Mouse (Mus musculus) telencephalon, adult 2 months (tissue): ENCODE measurements around the gene Xrra1.
A peak's percentile ranks its signal among the peaks of the same experiment; 100 is the strongest.
"Not testable (repeated sequence)": the region's sequence is repeated elsewhere in the genome, so short reads cannot be mapped to it uniquely, and the experiment has no call there.

ENCODE experiments used
- DNase-seq: peaks from one replicate; pipeline ENCODE4 v3.0.0-alpha.2; 2011; ENCODE audit warnings: low read depth, low spot score

Xrra1 gene

GRCm38 (mm10) chr7:99896905-99897304 is 38.0 kb downstream of the Xrra1 start:
- DNase-seq: no peak

DNA sequence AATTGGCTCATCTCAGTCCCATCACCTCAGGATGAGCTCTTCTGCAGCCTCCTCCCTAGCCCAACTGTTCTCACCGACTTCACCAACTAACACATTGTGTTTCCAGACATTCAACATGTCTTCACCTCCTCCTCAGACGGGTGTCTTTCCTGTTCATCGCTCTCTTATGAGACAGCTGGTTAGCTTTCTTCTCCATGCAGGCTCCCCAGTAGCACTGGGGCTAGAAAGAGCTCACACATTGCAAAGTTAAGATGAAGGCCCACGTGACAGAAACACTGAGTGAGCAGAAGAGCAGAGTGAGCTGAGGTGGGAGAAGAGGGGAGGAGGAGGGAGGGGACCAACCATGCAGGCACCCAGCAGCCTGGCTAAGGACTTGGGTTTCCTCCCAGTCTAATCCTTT is 43.3 kb downstream of the Xrra1 start:
- peak; percentile 87 for DNase-seq

DNA sequence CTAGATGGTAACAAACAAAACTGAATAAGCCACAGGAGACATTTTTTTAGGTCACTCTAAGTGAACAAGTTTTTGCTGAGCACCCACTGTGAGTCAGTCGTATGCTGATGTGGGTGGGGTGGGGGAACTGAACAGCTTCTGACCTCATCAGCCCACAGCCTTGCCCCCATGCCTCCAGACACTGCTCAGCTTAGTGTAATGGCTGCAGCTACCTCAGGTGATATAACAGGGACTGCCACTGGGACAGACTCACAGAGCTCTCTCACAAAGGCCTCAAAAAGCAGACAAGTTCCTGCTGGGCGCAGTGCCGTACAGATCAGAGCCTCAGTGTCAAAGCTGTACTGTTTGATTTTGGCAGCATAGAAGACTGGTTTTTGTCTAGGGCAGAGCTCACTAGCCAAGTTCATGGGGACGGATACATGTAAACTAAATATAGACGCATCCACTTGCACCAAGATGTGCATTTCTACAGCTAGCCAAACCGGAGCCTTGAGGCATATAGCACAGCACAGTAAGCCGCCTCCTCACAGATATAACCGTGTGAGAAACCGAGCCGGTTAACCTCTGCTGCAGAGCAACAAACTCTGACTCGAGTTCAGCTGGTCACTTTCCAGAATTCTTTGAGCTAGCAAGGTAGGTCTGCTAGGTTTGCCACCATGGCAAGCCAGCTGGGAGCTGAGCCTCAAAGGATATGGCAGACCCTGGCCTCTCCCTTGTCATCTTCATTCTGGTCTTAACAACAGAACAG is 44.2 kb downstream of the Xrra1 start:
- DNase-seq: no peak

DNA sequence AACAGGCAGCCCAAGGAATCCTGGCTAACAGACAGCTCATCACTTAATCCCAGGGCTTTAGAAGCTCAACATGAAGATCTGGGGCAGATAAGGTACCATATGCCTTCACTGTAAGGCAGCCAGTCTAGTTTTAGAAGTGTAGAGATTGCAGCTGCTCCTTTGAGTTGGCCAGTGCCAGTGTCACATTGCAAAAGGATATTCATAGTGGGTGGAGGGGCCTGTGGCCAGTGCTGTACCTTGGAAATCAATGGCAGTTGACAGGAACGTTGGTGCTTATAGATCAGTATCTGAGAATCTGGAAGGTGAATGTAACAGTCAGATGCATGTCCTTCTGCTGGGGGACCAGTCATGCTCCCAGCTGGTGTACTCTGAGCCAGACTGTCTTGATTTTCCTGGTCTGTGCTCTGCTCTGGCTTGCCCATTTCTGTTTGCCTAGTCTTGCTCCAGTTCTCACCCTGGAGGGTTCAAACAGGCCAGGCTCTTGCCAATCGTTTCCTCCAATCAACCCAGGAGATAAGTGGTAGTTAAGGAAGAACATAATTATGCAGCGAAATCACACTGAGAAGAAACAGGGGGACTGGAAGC is 45.6 kb downstream of the Xrra1 start:
- no peak for DNase-seq

GRCm38 (mm10) chr7:99906346-99906745 is 47.4 kb downstream of the Xrra1 start:
- DNase-seq: no peak

GRCm38 (mm10) chr7:99907463-99907862 is 48.5 kb downstream of the Xrra1 start:
- DNase-seq: no peak

DNA sequence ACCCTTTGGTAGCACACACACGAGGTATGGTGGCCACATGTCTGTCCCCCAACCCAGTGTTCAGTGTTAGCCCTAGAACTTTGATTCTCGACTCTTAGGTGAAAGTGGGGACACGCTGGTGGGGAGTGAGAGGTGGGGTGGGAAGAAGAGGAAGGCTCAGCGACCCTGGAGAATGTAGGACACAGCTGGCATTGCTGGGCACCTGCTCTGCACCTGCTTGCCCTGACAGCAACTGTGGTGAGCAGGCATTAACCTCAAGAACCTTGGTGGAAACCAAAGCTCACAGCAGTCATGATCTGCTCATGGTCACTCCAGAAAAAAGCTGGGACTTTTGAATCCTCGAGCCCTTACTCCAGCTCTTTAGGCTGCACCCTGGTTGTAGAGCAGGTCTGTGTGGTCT is 52.1 kb downstream of the Xrra1 start:
- DNase-seq: no peak

- DNase-seq: no peak
These were observed 55.4 kb downstream of the Xrra1 start for GRCm38 (mm10) chr7:99914316-99914715.

GRCm38 (mm10) chr7:99915511-99915910 is 56.6 kb downstream of the Xrra1 start:
- no peak for DNase-seq

DNA sequence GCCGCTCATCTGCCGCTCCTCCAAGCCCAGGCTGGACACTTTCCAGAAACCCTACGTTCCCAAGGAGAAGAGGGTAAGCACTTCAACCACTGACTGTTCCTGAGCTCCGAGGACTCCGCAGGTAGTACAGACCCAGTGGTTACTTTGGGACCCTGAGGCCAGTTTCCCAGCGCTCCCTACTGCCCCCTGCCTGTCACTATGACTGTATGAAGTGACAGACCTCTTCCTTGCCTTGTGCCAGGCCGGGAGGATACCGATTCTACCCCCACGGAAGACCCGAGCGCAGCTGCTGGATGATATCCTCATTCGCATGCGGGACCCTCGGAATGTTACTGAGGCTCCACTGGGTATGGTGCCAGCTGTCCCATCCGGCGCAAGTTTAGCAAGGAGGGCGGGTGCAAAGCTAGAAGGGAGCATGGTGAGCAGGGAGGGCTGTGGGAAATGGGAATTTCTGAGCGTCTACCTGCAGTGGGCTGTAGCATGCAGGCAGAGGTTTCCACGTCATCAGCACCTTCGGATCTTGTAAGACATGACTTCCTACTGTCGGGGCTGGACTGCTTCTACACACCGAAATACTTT is 57.9 kb downstream of the Xrra1 start:
- no peak for DNase-seq

DNA sequence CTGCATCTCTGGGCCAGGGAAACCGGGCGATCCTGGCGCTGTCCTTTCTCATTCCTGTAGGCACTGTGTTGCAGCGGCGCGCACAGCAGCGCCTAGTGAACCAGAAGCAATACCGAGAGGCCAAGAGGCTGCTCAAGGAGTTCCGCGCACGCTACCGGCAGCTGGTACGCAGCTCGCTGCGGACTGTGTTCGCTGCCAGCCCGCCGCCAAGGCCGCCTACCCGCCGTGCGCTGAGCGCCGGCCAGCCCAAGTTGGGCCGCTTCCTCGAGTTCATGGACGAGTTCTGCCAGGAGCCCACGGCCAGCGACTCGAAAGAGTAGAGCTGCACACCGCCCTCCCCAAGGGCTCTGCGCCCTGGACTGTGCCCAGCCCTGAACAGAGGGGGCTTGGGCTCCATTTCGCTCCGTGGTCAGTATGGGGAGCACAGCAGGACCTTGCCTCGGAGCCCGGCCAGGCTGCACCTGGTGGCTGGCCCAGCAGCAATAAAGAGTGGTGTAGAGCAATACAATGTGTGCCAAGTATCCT is 58.5 kb downstream of the Xrra1 start:
- DNase-seq: no peak

- DNase-seq: peak; percentile 74
These were observed 60.2 kb downstream of the Xrra1 start for GRCm38 (mm10) chr7:99919164-99919563.

DNA sequence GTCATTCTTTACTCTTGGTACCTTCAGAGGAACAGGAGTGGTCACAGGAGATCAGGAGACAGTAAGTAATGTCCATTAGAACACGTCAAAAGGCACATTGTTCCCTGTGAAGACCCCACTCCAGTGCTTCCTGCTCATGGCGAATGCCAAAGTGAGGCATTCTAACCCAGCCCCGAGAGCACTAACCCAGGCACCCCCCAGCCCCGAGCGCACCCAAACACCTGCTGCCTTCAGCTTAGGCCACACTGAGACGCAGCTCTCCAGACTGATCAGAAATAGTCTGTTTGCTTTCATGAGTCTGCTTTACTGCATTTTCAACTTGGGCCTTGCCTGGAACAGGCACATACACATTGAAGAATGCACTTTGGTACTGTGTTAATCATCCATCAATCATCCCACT is 61.1 kb downstream of the Xrra1 start:
- DNase-seq: no peak

GRCm38 (mm10) chr7:99920416-99920815 is 61.5 kb downstream of the Xrra1 start:
- no peak for DNase-seq

GRCm38 (mm10) chr7:99926916-99927714 is 68.2 kb downstream of the Xrra1 start:
- peak; percentile 74 for DNase-seq

- DNase-seq: no peak
These were observed 76.8 kb downstream of the Xrra1 start for GRCm38 (mm10) chr7:99935758-99936157.

DNA sequence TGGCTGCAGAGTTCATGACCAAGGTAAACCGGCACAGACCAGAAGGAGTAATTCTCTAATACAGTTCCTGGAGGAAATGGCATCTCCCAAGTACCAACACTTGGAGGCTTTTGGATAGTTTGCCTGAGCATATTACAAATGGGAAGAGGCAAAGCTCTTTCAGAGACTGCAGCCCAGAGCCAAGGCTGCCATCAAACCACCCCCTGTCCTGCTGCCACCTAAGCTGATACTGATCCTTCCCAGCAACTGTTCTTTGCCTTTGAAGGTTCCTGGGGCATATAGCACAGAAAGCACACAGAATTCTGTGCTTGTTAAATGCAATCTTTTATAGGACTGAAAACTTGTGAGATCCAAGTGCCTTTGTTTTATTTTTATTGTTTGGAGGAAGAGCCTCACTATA is 81.8 kb downstream of the Xrra1 start:
- no peak for DNase-seq

DNA sequence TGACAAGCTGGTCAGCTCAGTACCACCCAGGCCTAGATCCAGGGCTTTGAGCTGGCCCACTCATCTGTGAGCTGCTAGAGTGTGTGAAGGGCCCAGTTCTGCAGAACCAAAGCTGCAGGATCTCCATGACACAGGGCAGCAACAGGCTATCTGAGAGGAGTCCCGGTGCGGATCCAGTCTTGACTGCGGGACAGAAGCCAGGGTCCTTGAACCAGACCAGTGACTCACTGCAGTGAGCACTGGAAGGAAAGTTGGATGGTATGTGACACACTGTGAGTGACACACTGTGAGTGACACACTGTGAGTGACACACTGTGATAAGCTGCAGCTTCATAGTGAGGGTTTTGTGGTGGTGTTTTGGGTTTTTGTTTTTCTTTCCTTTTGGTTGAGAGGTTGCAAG is 85.6 kb downstream of the Xrra1 start:
- DNase-seq: no peak

DNA sequence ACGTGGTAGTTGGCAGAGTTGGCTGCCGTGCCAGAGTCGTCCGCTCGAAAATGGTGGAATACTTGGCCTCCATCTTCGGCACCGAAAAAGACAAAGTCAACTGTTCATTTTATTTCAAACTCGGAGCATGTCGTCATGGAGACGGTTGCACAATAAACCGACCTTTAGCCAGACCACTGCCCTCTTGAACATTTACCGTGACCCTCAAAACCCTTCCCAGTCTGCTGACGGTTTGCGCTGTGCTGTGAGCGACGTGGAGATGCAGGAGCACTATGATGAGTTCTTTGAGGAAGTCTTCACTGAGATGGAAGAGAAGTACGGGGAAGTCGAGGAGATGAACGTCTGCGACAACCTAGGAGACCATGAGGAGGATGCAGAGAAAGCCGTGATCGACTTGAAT is 86.1 kb downstream of the Xrra1 start:
- DNase-seq: not testable (repeated sequence)

- no peak for DNase-seq
These were observed 87.0 kb downstream of the Xrra1 start for GRCm38 (mm10) chr7:99945939-99946338.

- DNase-seq: no peak
These were observed 87.4 kb downstream of the Xrra1 start for GRCm38 (mm10) chr7:99946356-99946755.

- peak; percentile 97 for DNase-seq
These were observed 88.4 kb downstream of the Xrra1 start for GRCm38 (mm10) chr7:99947329-99947728.
